Mouse (Mus musculus) lung, adult 2 months (tissue): Measurements from ENCODE around the gene Clec2e. TPM values are rescaled to one million over a fixed set of nuclear protein-coding genes. Genes with fewer than 3 reads are reported as not detected.
"Not testable (repeated sequence)": the region's sequence is repeated elsewhere in the genome, so short reads cannot be mapped to it uniquely, and the experiment has no call there.

Experiments used
- DNase-seq: peaks from one replicate; pipeline ENCODE4 v3.0.0; 2022
- H3K4me1 ChIP-seq: fragments of 200-500 bp; 2 replicates; pipeline ENCODE4 v1.6.1; 2011; ENCODE audit warnings: low read length; ENCODE audit not compliant: control insufficient read depth, insufficient read depth
- H3K4me3 ChIP-seq: fragments of 200-500 bp; replicated peaks from 2 replicates; pipeline ENCODE3; 2011; ENCODE audit warnings: low read depth, mild to moderate bottlenecking, control low read depth, low read length; ENCODE audit errors: extremely low read depth
- CTCF ChIP-seq: fragments of 200-500 bp; IDR thresholded peaks from 2 replicates; pipeline ENCODE4 v1.5.1; 2011; ENCODE audit warnings: mild to moderate bottlenecking, low read length, control low read depth; ENCODE audit not compliant: insufficient read depth
- POLR2A ChIP-seq: fragments of 200-500 bp; IDR thresholded peaks from 2 replicates; pipeline ENCODE4 v1.6.1; 2011; ENCODE audit warnings: low read depth, mild to moderate bottlenecking, control low read depth, low read length, borderline replicate concordance; ENCODE audit errors: extremely low read depth
- WGBS: fragments of 180-500 bp; shearing (Covaris S2); methylation state at CpG from one replicate; pipeline ENCODE4 v1.1.7; 2018; 5-methylcytosine and 5-hydroxymethylcytosine counted together
- polyA plus RNA-seq: library from polyadenylated mRNA; depleted of rRNA; stranded (reverse); fragments of >200 nt; gene quantifications from 2 replicates; pipeline ENCODE4 v1.2.3, GENCODE M21; 2012

Clec2e gene
- polyA plus RNA-seq, 1 experiment: 0.09 TPM

- DNase-seq: no peak
- H3K4me1 ChIP-seq: peaks cover 7% of the 10 kb centered on the region
- TF ChIP-seq POLR2A (no peak), CTCF (no peak)
- H3K4me3 ChIP-seq: no peak overlapping the region
These were observed 7.2 kb upstream of the Clec2e start for GRCm38 (mm10) chr6:129107916-129108315.

- TF ChIP-seq POLR2A (no peak), CTCF (no peak)
- no peak for DNase-seq
- WGBS: 60% methylated on average over 4 of the region's 4 CpGs
These were observed 2.3 kb upstream of the Clec2e start for GRCm38 (mm10) chr6:129102858-129103555.

GRCm38 (mm10) chr6:129101604-129102003 is 891 bp upstream of the Clec2e start:
- WGBS: 91% methylated on average over 1 of the region's 1 CpGs
- H3K4me3 ChIP-seq: no peak overlapping the region
- TF ChIP-seq CTCF (no peak), POLR2A (no peak)
- no peak for DNase-seq
- peaks cover 12% of the 10 kb centered on the region for H3K4me1 ChIP-seq

More at GRCm38 (mm10) chr6:129102858-129103555, 2.3 kb upstream of the Clec2e start:
- no peak overlapping the region for H3K4me3 ChIP-seq
- peaks cover 11% of the 10 kb centered on the region for H3K4me1 ChIP-seq

- TF ChIP-seq CTCF (no peak), POLR2A (no peak)
- no peak for DNase-seq
- peaks cover 10% of the 10 kb centered on the region for H3K4me1 ChIP-seq
- WGBS: 19% methylated on average over 1 of the region's 1 CpGs
- H3K4me3 ChIP-seq: no peak overlapping the region
These were observed 2.8 kb downstream of the Clec2e start for GRCm38 (mm10) chr6:129097929-129098328.

DNA sequence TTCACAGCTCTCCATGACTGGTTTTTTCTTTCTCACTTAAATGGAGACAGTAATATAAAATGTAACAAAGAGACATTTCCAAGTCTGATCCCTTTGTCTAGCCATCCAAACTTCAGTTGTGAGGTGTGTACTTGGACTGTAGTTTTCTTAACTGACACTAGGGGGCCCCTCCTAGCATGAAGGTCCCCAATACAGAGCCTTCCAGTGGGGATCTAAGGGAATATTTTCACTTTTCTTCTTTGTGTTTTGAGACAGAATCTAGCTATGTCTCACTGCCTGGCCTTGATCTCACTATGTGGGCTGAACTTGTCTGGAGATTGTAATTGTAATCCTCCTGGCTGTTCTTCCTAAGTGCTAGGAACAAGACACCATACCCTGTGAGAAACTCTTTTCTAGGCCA is 5.5 kb downstream of the Clec2e start:
- TF ChIP-seq CTCF (no peak), POLR2A (no peak)
- no peak for DNase-seq

GRCm38 (mm10) chr6:129088596-129088995 is 12.1 kb downstream of the Clec2e start:
- H3K4me3 ChIP-seq, H3K4me1 ChIP-seq, DNase-seq: not testable (repeated sequence)
- WGBS: 97% methylated on average over 8 of the region's 8 CpGs

More for the DNA sequence above, 5.5 kb downstream of the Clec2e start:
- H3K4me3 ChIP-seq: no peak overlapping the region
- peaks cover 7% of the 10 kb centered on the region for H3K4me1 ChIP-seq

GRCm38 (mm10) chr6:129088161-129088560 is 12.6 kb downstream of the Clec2e start:
- no peak for DNase-seq
- no peak for TF ChIP-seq POLR2A
- TF ChIP-seq CTCF: no peak
- Histone ChIP-seq H3K4me1 (no peaks in the 10 kb centered on the region), H3K4me3 (no peak overlapping the region)
- 80% methylated on average over 1 of the region's 1 CpGs for WGBS

DNA sequence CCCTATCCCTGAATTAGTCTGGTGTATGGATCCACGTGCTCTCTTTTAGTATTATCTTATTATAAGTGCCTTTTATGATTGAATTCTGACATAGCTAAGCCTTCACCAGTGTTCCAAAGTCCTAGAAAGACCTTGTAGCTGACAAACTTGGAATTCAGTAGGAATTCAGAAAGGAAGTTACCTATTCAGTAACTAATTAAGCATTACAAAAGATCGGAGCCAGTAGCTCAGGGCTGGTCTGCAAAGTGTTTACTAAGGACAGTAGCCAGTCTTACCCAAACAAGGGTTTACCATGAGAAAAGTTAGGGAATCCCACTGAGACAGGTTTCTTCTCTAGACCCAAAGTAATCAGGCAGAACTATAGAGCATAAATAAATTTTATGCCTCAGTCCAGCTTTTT is 14.7 kb downstream of the Clec2e start:
- WGBS: 78% methylated on average over 2 of the region's 2 CpGs
- DNase-seq, H3K4me3 ChIP-seq, H3K4me1 ChIP-seq: not testable (repeated sequence)

GRCm38 (mm10) chr6:129085098-129085497 is 15.6 kb downstream of the Clec2e start:
- TF ChIP-seq CTCF: no peak
- TF ChIP-seq POLR2A: no peak
- WGBS: 90% methylated on average over 6 of the region's 6 CpGs

GRCm38 (mm10) chr6:129066986-129067385 is 33.7 kb downstream of the Clec2e start:
- H3K4me1 ChIP-seq: no peaks in the 10 kb centered on the region; the same call in 1 of the 2 replicates
- peak; percentile 26 for DNase-seq
- no peak overlapping the region for H3K4me3 ChIP-seq
- WGBS: 26% methylated on average over 1 of the region's 1 CpGs
- no peak for TF ChIP-seq POLR2A
- TF ChIP-seq CTCF: no peak

More at GRCm38 (mm10) chr6:129085098-129085497, 15.6 kb downstream of the Clec2e start:
- DNase-seq: no peak
- Histone ChIP-seq H3K4me1 (no peaks in the 10 kb centered on the region), H3K4me3 (no peak overlapping the region)
